Mouse (Mus musculus): ENCODE data around the gene Neu4.
"Not testable (repeated sequence)": the region's sequence is repeated elsewhere in the genome, so short reads cannot be mapped to it uniquely, and the experiment has no call there.

Gene Neu4

GRCm38 (mm10) chr1:94020151-94020550, at the start of gene Neu4:
Neu4 (plus strand) TSS chr1:94020451.
- DNase-seq (ENCODE audit: low spot score) = no peak

GRCm38 (mm10) chr1:93970797-93971196, 49.5 kb upstream of the Neu4 start:
- not testable (repeated sequence) for DNase-seq (ENCODE audit: low spot score)

- not testable (repeated sequence) for DNase-seq (ENCODE audit: low spot score)
Measured at GRCm38 (mm10) chr1:93975764-93976163, 44.5 kb upstream of the Neu4 start.

GRCm38 (mm10) chr1:93978287-93978686, 42.0 kb upstream of the Neu4 start:
- not testable (repeated sequence) for DNase-seq (ENCODE audit: low spot score)

- DNase-seq (ENCODE audit: low spot score) = not testable (repeated sequence)
Measured at GRCm38 (mm10) chr1:93980932-93981331, 39.3 kb upstream of the Neu4 start.

GRCm38 (mm10) chr1:93986167-93986566, 34.1 kb upstream of the Neu4 start:
- no peak for DNase-seq (ENCODE audit: low spot score)

GRCm38 (mm10) chr1:93988786-93989185, 31.5 kb upstream of the Neu4 start:
- DNase-seq (ENCODE audit: low spot score) = no peak

- not testable (repeated sequence) for DNase-seq (ENCODE audit: low spot score)
Measured at GRCm38 (mm10) chr1:93990209-93990608, 30.0 kb upstream of the Neu4 start, which contains the start of gene Gal3st2c. Gal3st2c (plus strand) TSS chr1:93990509.

- DNase-seq (ENCODE audit: low spot score) = not testable (repeated sequence)
Measured at GRCm38 (mm10) chr1:93991068-93991467, 29.2 kb upstream of the Neu4 start.

- DNase-seq (ENCODE audit: low spot score) = not testable (repeated sequence)
Measured at GRCm38 (mm10) chr1:93991491-93991890, 28.8 kb upstream of the Neu4 start.

GRCm38 (mm10) chr1:94001023-94001422, 19.2 kb upstream of the Neu4 start:
- DNase-seq (ENCODE audit: low spot score) = no peak

GRCm38 (mm10) chr1:94005954-94006506, 14.2 kb upstream of the Neu4 start:
- not testable (repeated sequence) for DNase-seq (ENCODE audit: low spot score)

GRCm38 (mm10) chr1:94008826-94009225, 11.4 kb upstream of the Neu4 start:
- not testable (repeated sequence) for DNase-seq (ENCODE audit: low spot score)

- DNase-seq (ENCODE audit: low spot score) = no peak
Measured at GRCm38 (mm10) chr1:94011643-94012042, 8.6 kb upstream of the Neu4 start.

GRCm38 (mm10) chr1:94027506-94028108, 7.4 kb downstream of the Neu4 start:
- no peak for DNase-seq (ENCODE audit: low spot score)

- DNase-seq (ENCODE audit: low spot score) = no peak
Measured at GRCm38 (mm10) chr1:94028741-94029140, 8.5 kb downstream of the Neu4 start.

- no peak for DNase-seq (ENCODE audit: low spot score)
Measured at GRCm38 (mm10) chr1:94033075-94033602, 12.9 kb downstream of the Neu4 start.

GRCm38 (mm10) chr1:94034984-94035743, 14.9 kb downstream of the Neu4 start:
- DNase-seq (ENCODE audit: low spot score) = peak; percentile 77

- no peak for DNase-seq (ENCODE audit: low spot score)
Measured at GRCm38 (mm10) chr1:94040391-94040790, 20.1 kb downstream of the Neu4 start.

GRCm38 (mm10) chr1:94045559-94045958, 25.3 kb downstream of the Neu4 start:
- DNase-seq (ENCODE audit: low spot score) = no peak

- DNase-seq (ENCODE audit: low spot score) = no peak
Measured at GRCm38 (mm10) chr1:94046544-94046943, 26.3 kb downstream of the Neu4 start.

GRCm38 (mm10) chr1:94051104-94051503, 30.9 kb downstream of the Neu4 start:
- no peak for DNase-seq (ENCODE audit: low spot score)

GRCm38 (mm10) chr1:94052373-94052772, 32.1 kb downstream of the Neu4 start, which contains the start of gene Pdcd1:
Pdcd1 (minus strand) TSS chr1:94052553.
- DNase-seq (ENCODE audit: low spot score) = no peak
